Mouse (Mus musculus) common myeloid progenitor, adult 5-6 weeks (primary cell): ENCODE results near the gene Omt2a. TPM values are rescaled to one million over a fixed set of nuclear protein-coding genes. Genes with fewer than 3 reads are reported as not detected.
A peak's percentile ranks its signal among the peaks of the same experiment; 100 is the strongest.
"Not testable (repeated sequence)": the region's sequence is repeated elsewhere in the genome, so short reads cannot be mapped to it uniquely, and the experiment has no call there.

Experiments
- ATAC-seq: replicated peaks from 2 replicates; pipeline ENCODE4 v1.8.0; 2016; ENCODE audit warnings: low read depth, mild to moderate bottlenecking, moderate TSS enrichment, inconsistent platforms; ENCODE audit not compliant: poor library complexity, severe bottlenecking
- total RNA-seq: library from RNA; stranded (forward); fragments of 200-1000, 187-1606 nt; gene quantifications from 2 replicates; pipeline ENCODE4 v1.2.3, GENCODE M21; 2017

The Omt2a gene
- total RNA-seq, 1 experiment from 2014 or later = not detected

GRCm38 (mm10) chr9:78308122-78308521, 6.5 kb downstream of the Omt2a start:
- ATAC-seq = not testable (repeated sequence)

- not testable (repeated sequence) for ATAC-seq
Observed at GRCm38 (mm10) chr9:78299143-78299542, 15.5 kb downstream of the Omt2a start.

GRCm38 (mm10) chr9:78298232-78298631, 16.4 kb downstream of the Omt2a start:
- no peak for ATAC-seq

- ATAC-seq = peak; percentile 76; the same call in 1 of the 2 replicates
Observed at GRCm38 (mm10) chr9:78296089-78296488, 18.5 kb downstream of the Omt2a start.

- not testable (repeated sequence) for ATAC-seq
Observed at GRCm38 (mm10) chr9:78294781-78295180, 19.8 kb downstream of the Omt2a start.

GRCm38 (mm10) chr9:78293683-78294082, 20.9 kb downstream of the Omt2a start:
- ATAC-seq = not testable (repeated sequence)

GRCm38 (mm10) chr9:78292462-78292861, 22.1 kb downstream of the Omt2a start:
- not testable (repeated sequence) for ATAC-seq

- not testable (repeated sequence) for ATAC-seq
Observed at GRCm38 (mm10) chr9:78289723-78290122, 24.9 kb downstream of the Omt2a start, which contains the start of gene Gm10639. TSS of gene Gm10639 (plus strand) at chr9:78289923.

GRCm38 (mm10) chr9:78289063-78289462, 25.5 kb downstream of the Omt2a start:
- not testable (repeated sequence) for ATAC-seq

GRCm38 (mm10) chr9:78282002-78282711, 32.4 kb downstream of the Omt2a start:
- ATAC-seq = not testable (repeated sequence)

- 0 out of 2 replicates have a peak, but pooled peaks have one; percentile 8 for ATAC-seq
Observed at GRCm38 (mm10) chr9:78270945-78271344, 43.7 kb downstream of the Omt2a start.

Other genes starting within 250 kb of the Omt2a start
- gene Fbxo9, start 205.7 kb downstream of the Omt2a start, total RNA-seq = 62.7 and 68.9 TPM in 2 replicates
- gene Ick, start 205.6 kb downstream of the Omt2a start, total RNA-seq = 17.9 and 27.0 TPM in 2 replicates
- 6.6 and 13.0 TPM in 2 replicates for gene Gsta4, start 132.0 kb downstream of the Omt2a start, total RNA-seq
- gene Gsta1, start 84.1 kb downstream of the Omt2a start, total RNA-seq = not detected in 2 replicates
- gene Gm3776, start 57.7 kb downstream of the Omt2a start, total RNA-seq = not detected in 2 replicates
- not detected in 2 replicates for gene Gm10639, start 24.9 kb downstream of the Omt2a start, total RNA-seq
- gene Omt2b, start 12.8 kb upstream of the Omt2a start, total RNA-seq = not detected in 2 replicates
- not detected in 2 replicates for gene Gsta2, start 41.0 kb upstream of the Omt2a start, total RNA-seq
- gene Dppa5a, start 53.4 kb upstream of the Omt2a start, total RNA-seq = not detected in 2 replicates
- not detected in 2 replicates for gene Ooep, start 63.9 kb upstream of the Omt2a start, total RNA-seq
- gene Ddx43, start 81.0 kb upstream of the Omt2a start, total RNA-seq = 0.37 and 0.82 TPM in 2 replicates
- gene Cgas, start 128.4 kb upstream of the Omt2a start, total RNA-seq = 19.8 and 22.1 TPM in 2 replicates
- gene Mto1, start 133.4 kb upstream of the Omt2a start, total RNA-seq = 28.3 and 49.4 TPM in 2 replicates
- gene Gm17324, start 134.0 kb upstream of the Omt2a start, total RNA-seq = 0.41 TPM in 1 of 2 replicates, not detected in the other
- 14,048 and 16,425 TPM in 2 replicates for gene Eef1a1, start 174.4 kb upstream of the Omt2a start, total RNA-seq